Mouse (Mus musculus): Measurements from ENCODE around the gene Fras1.

The Fras1 gene

GRCm38 (mm10) chr5:96373567-96373985 lies at the start of gene Fras1:
Fras1 (plus strand) TSS chr5:96373955.
- no peak for DNase-seq

GRCm38 (mm10) chr5:96331048-96331737 lies 42.6 kb upstream of the Fras1 start:
- no peak for DNase-seq

GRCm38 (mm10) chr5:96331738-96332070 lies 42.1 kb upstream of the Fras1 start:
- no peak for DNase-seq

GRCm38 (mm10) chr5:96333963-96334362 lies 39.8 kb upstream of the Fras1 start:
- DNase-seq = no peak

- DNase-seq = no peak
Measured at GRCm38 (mm10) chr5:96340564-96340963, 33.2 kb upstream of the Fras1 start.

GRCm38 (mm10) chr5:96344983-96345382 lies 28.8 kb upstream of the Fras1 start:
- no peak for DNase-seq

- DNase-seq = no peak
Measured at GRCm38 (mm10) chr5:96351963-96352362, 21.8 kb upstream of the Fras1 start.

GRCm38 (mm10) chr5:96363950-96364349 lies 9.8 kb upstream of the Fras1 start:
- no peak for DNase-seq

GRCm38 (mm10) chr5:96365590-96365989 lies 8.2 kb upstream of the Fras1 start:
- DNase-seq = no peak

- no peak for DNase-seq
Measured at GRCm38 (mm10) chr5:96367260-96367659, 6.5 kb upstream of the Fras1 start.

GRCm38 (mm10) chr5:96373106-96373505 lies 649 bp upstream of the Fras1 start:
- no peak for DNase-seq

- DNase-seq = peak; percentile 63
Measured at GRCm38 (mm10) chr5:96373986-96374901, 489 bp downstream of the Fras1 start.

- DNase-seq = no peak
Measured at GRCm38 (mm10) chr5:96375391-96375831, 1.7 kb downstream of the Fras1 start.

- DNase-seq = no peak
Measured at GRCm38 (mm10) chr5:96376216-96376615, 2.5 kb downstream of the Fras1 start.

GRCm38 (mm10) chr5:96386138-96386933 lies 12.6 kb downstream of the Fras1 start:
- DNase-seq = no peak

GRCm38 (mm10) chr5:96388306-96388705 lies 14.6 kb downstream of the Fras1 start:
- DNase-seq = no peak

- DNase-seq = no peak
Measured at GRCm38 (mm10) chr5:96389963-96390623, 16.3 kb downstream of the Fras1 start.

GRCm38 (mm10) chr5:96391086-96391485 lies 17.3 kb downstream of the Fras1 start:
- DNase-seq = no peak

- no peak for DNase-seq
Measured at GRCm38 (mm10) chr5:96394947-96395346, 21.2 kb downstream of the Fras1 start.

- no peak for DNase-seq
Measured at GRCm38 (mm10) chr5:96395786-96396650, 22.3 kb downstream of the Fras1 start.

- DNase-seq = no peak
Measured at GRCm38 (mm10) chr5:96402555-96402954, 28.8 kb downstream of the Fras1 start.

Data from layer of hippocampus, adult 9-11 months (tissue).